Mouse (Mus musculus) layer of hippocampus, adult 18-20 months (tissue): ENCODE measurements around the gene Psen2. TPM values are rescaled to one million over a fixed set of nuclear protein-coding genes. Genes with fewer than 3 reads are reported as not detected.

Experiments used
- DNase-seq, 2 experiments: peaks; one replicate each; pipeline ENCODE4 v3.0.0; 2022; ENCODE audit warnings: low spot score in 2 of 2
- total RNA-seq, 2 experiments: library from RNA; stranded (reverse); gene quantifications; 2 replicates each; pipeline ENCODE4 v1.2.3; 2021

The Psen2 gene
- total RNA-seq, 2 experiments from 2014 or later: 17.4 to 17.9 TPM

GRCm38 (mm10) chr1:180199715-180200050, 63.6 kb downstream of the Psen2 start:
- DNase-seq: no peak

- no peak for DNase-seq
These were observed 64.1 kb downstream of the Psen2 start, which contains the start of gene Coq8a for GRCm38 (mm10) chr1:180198959-180199714. Coq8a (minus strand) TSS chr1:180199602.

- DNase-seq: no peak
These were observed 65.3 kb downstream of the Psen2 start for GRCm38 (mm10) chr1:180197956-180198355.

- no peak for DNase-seq
These were observed 66.7 kb downstream of the Psen2 start for GRCm38 (mm10) chr1:180196508-180196907.

- DNase-seq: peak; percentile 98 to 99
These were observed 67.4 kb downstream of the Psen2 start for GRCm38 (mm10) chr1:180195703-180196381.

GRCm38 (mm10) chr1:180194781-180195471, 68.3 kb downstream of the Psen2 start:
- DNase-seq: peak in 1 of 2 experiments; percentile 32

- DNase-seq: no peak
These were observed 69.2 kb downstream of the Psen2 start for GRCm38 (mm10) chr1:180194048-180194447.

GRCm38 (mm10) chr1:180193391-180193935, 69.8 kb downstream of the Psen2 start:
- no peak for DNase-seq

GRCm38 (mm10) chr1:180192866-180193265, 70.4 kb downstream of the Psen2 start:
- no peak for DNase-seq

- DNase-seq: no peak
These were observed 71.5 kb downstream of the Psen2 start for GRCm38 (mm10) chr1:180191651-180192220.

- no peak for DNase-seq
These were observed 72.1 kb downstream of the Psen2 start for GRCm38 (mm10) chr1:180191112-180191511.

- no peak for DNase-seq
These were observed 74.3 kb downstream of the Psen2 start for GRCm38 (mm10) chr1:180188951-180189350.

GRCm38 (mm10) chr1:180186371-180186770, 76.9 kb downstream of the Psen2 start:
- no peak for DNase-seq

GRCm38 (mm10) chr1:180185877-180186276, 77.4 kb downstream of the Psen2 start:
- no peak for DNase-seq

GRCm38 (mm10) chr1:180184768-180185167, 78.5 kb downstream of the Psen2 start:
- no peak for DNase-seq

GRCm38 (mm10) chr1:180183525-180184159, 79.6 kb downstream of the Psen2 start:
- DNase-seq: no peak

- no peak for DNase-seq
These were observed 80.5 kb downstream of the Psen2 start for GRCm38 (mm10) chr1:180182731-180183130.

- DNase-seq: no peak
These were observed 81.3 kb downstream of the Psen2 start for GRCm38 (mm10) chr1:180181966-180182319.

- no peak for DNase-seq
These were observed 81.8 kb downstream of the Psen2 start for GRCm38 (mm10) chr1:180181304-180181965.

- DNase-seq: no peak
These were observed 83.4 kb downstream of the Psen2 start for GRCm38 (mm10) chr1:180179840-180180239.
